Mouse (Mus musculus) layer of hippocampus, adult 2 months (tissue): Measurements from ENCODE around the gene Smpdl3b. TPM values are rescaled to one million over a fixed set of nuclear protein-coding genes. Genes with fewer than 3 reads are reported as not detected.

Experiments
- DNase-seq, 2 experiments: peaks; one replicate each; pipeline ENCODE4 v3.0.0; 2022; ENCODE audit warnings: low spot score in 2 of 2
- H3K27ac ChIP-seq: fragments of 200-600 bp; 2 replicates; pipeline ENCODE4 v1.8.1; 2022
- H3K4me3 ChIP-seq: fragments of 200-600 bp; 2 replicates; pipeline ENCODE4 v1.8.1; 2022; ENCODE audit warnings: mild to moderate bottlenecking
- CTCF ChIP-seq: fragments of 200-600 bp; conservative IDR thresholded peaks from 2 replicates; pipeline ENCODE4 v1.8.1; 2022; ENCODE audit warnings: antibody characterized with exemption, mild to moderate bottlenecking, moderate library complexity
- total RNA-seq, 2 experiments: library from RNA; stranded (reverse); gene quantifications; 2 replicates each; pipeline ENCODE4 v1.2.3; 2021

The Smpdl3b gene
- total RNA-seq, 2 experiments from 2014 or later = 3.6 to 4.5 TPM

DNA sequence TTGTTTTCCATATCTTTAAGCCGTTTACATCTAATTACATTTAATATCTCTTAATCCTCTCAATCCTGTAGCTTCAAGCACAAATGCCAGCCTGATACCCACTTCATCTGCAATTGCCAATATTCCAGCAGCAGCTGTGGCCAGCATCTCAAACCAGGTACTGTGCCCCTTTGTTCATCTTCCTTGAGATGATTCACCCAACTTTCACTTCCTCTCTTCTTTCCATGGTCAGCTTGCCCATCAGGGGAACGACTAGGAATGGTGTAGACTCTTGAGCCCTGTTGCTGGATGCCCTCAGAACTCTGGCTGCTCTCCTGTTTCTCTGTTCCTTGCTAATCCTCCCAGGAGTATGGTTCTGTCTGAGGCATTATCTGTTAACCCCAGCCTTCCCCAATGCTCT lies 67.4 kb downstream of the Smpdl3b start:
- no peak for DNase-seq
- TF ChIP-seq CTCF = no peak
- Histone ChIP-seq H3K4me3 (no peak overlapping the region), H3K27ac (no peak overlapping the region)

Other genes starting within 250 kb of the Smpdl3b start
- gene Sesn2, start 246.8 kb downstream of the Smpdl3b start, total RNA-seq = 10 to 100 TPM; 13.1 to 13.3 TPM
- gene Atpif1, start 223.6 kb downstream of the Smpdl3b start, total RNA-seq = 100 to 1,000 TPM; 416 to 419 TPM
- 10 to 100 TPM; 87.9 to 92.9 TPM for gene Dnajc8, start 221.7 kb downstream of the Smpdl3b start, total RNA-seq
- gene Ptafr, start 193.2 kb downstream of the Smpdl3b start, total RNA-seq = 1 to 10 TPM; 1.0 to 1.1 TPM
- gene Eya3, start 118.3 kb downstream of the Smpdl3b start, total RNA-seq = 10 to 100 TPM; 24.2 to 28.2 TPM
- 1 to 10 TPM; 3.1 to 3.6 TPM for gene Xkr8, start 24.7 kb downstream of the Smpdl3b start, total RNA-seq
- gene Rpa2, start 11.1 kb upstream of the Smpdl3b start, total RNA-seq = 10 to 100 TPM; 11.9 to 16.0 TPM
- under 1 TPM; 0.54 to 0.77 TPM for gene Themis2, start 39.1 kb upstream of the Smpdl3b start, total RNA-seq
- gene Ppp1r8, start 85.9 kb upstream of the Smpdl3b start, total RNA-seq = 10 to 100 TPM; 40.7 to 43.5 TPM
- 100 to 1,000 TPM; 105 to 108 TPM for gene Stx12, start 127.3 kb upstream of the Smpdl3b start, total RNA-seq
- 10 to 100 TPM; 51.2 to 54.5 TPM for gene Fam76a, start 165.3 kb upstream of the Smpdl3b start, total RNA-seq
- gene Fgr, start 216.8 kb upstream of the Smpdl3b start, total RNA-seq = under 1 TPM in 1 of 2 experiments, not detected in 1; 0.12 TPM